Mouse (Mus musculus) left cerebral cortex, postnatal 14 days (tissue): ENCODE measurements around the gene Cdkn2aipnl. TPM values are rescaled to one million over a fixed set of nuclear protein-coding genes. Genes with fewer than 3 reads are reported as not detected.
A peak's percentile ranks its signal among the peaks of the same experiment; 100 is the strongest.

Source experiments
- DNase-seq, 2 experiments: peaks; one replicate each; pipeline ENCODE4 v3.0.0; 2021 to 2022; ENCODE audit warnings: low spot score in 2 of 2, mixed read lengths in 1 of 2
- intact Hi-C: fragments of 180-260 bp; cut with DNase I; formaldehyde crosslinking; loops from one replicate; pipeline ENCODE4 v1.15.1; 2025
- total RNA-seq, 2 experiments: library from RNA; stranded (reverse); gene quantifications; 2 replicates each; pipeline ENCODE4 v1.2.3; 2021

The Cdkn2aipnl gene
- total RNA-seq, 2 experiments from 2014 or later, result 32.8 to 32.9 TPM

GRCm38 (mm10) chr11:52000290-52000962 is 33.0 kb downstream of the Cdkn2aipnl start, which contains the start of gene Ube2b:
Ube2b (minus strand) TSS chr11:52000762.
- intact Hi-C loops, result loop anchor here (5.0 kb wide), 1 partner anchor 97 kb away; the partner anchor contains the start of gene Ppp2ca
- peak; percentile 97 to 99 for DNase-seq

- peak in 1 of 2 experiments; percentile 37 for DNase-seq
- intact Hi-C loops, result loop anchor here (5.0 kb wide), 1 partner anchor 96 kb away; the partner anchor contains the start of gene Ppp2ca
Measured at GRCm38 (mm10) chr11:52001341-52001740, 33.9 kb downstream of the Cdkn2aipnl start.

- intact Hi-C loops, result loop anchor here (5.0 kb wide), 1 partner anchor 95 kb away; the partner anchor contains the start of gene Ppp2ca
- no peak for DNase-seq
Measured at GRCm38 (mm10) chr11:52001861-52002260, 34.4 kb downstream of the Cdkn2aipnl start.

GRCm38 (mm10) chr11:52002842-52003504 is 35.5 kb downstream of the Cdkn2aipnl start:
- intact Hi-C loops, result loop anchor here (5.0 kb wide), 1 partner anchor 94 kb away; the partner anchor contains the start of gene Ppp2ca
- no peak for DNase-seq

- DNase-seq, result no peak
- intact Hi-C loops, result loop anchor here (5.0 kb wide), 1 partner anchor 94 kb away; the partner anchor contains the start of gene Ppp2ca
Measured at GRCm38 (mm10) chr11:52003505-52003771, 36.0 kb downstream of the Cdkn2aipnl start.

DNA sequence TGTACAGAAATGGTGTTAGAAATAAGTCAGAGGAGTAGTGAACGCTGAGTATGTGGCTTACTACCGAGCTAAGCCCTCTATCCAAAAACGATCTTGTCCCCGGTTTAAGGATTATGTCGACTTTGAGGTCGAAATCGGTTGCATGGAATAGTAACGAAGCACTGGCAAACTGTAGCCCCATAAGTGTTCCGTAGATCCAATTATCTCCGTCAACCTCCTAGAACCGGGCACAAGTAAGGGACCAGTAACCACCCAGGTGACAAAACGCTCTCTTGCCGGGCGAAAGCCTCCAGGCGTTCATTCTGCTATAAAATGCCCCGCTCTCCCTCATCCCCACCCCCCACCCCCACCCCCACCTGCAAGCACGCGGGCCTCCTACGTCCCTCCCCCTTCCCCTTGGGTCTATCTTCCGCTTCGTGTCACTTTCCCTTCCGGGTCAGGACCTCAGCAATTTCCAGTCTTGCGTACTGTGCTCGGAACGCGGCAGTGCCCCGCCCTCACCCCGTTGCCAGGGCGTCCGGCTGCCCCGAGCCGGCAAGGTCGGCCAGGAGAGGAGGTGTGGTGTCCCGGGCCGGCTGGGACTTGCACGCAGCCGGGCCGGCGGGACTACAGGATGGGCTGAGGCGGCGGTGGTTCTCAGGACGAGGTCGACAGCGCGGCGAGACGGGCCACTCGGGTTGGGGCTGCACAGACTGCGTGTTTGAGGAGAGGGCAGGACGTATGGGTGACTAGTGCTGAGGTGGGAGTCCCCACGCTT is 36.5 kb downstream of the Cdkn2aipnl start, which contains the start of gene Cdkl3:
Gene Cdkl3, plus strand, starts transcription at position 450 of the 757 bp plus-strand sequence.
- intact Hi-C loops, result loop anchor here (5.0 kb wide), 1 partner anchor 93 kb away; the partner anchor contains the start of gene Ppp2ca
- DNase-seq, result peak; percentile 88

GRCm38 (mm10) chr11:52005586-52005985 is 38.1 kb downstream of the Cdkn2aipnl start:
- no peak for DNase-seq
- intact Hi-C loops, result no loop called here

DNA sequence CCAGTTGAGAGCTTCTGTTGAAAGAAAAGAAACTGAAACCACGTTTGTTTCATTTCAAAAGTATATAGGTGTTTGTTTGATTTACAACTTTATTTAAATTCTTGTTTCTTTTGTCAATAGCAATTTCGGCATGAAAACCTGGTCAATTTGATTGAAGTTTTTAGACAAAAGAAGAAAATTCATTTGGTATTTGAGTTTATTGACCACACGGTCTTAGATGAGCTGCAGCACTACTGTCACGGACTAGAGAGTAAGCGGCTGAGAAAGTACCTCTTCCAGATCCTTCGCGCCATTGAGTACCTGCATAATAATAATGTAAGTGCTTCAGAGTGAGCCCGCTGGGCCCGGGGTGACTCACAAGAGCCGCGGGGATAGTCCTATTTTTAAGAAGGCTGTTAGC is 43.5 kb downstream of the Cdkn2aipnl start:
- no peak for DNase-seq
- intact Hi-C loops, result no loop called here

- no peak for DNase-seq
- intact Hi-C loops, result no loop called here
Measured at GRCm38 (mm10) chr11:52011541-52011940, 44.1 kb downstream of the Cdkn2aipnl start.

- intact Hi-C loops, result no loop called here
Measured at GRCm38 (mm10) chr11:52018217-52018616, 50.8 kb downstream of the Cdkn2aipnl start.

More at GRCm38 (mm10) chr11:52018217-52018616, 50.8 kb downstream of the Cdkn2aipnl start:
- DNase-seq, result peak in 1 of 2 experiments; percentile 45

Other genes with a start within 250 kb of the Cdkn2aipnl start
- gene Sec24a, start 204.0 kb upstream of the Cdkn2aipnl start, total RNA-seq, result 10 to 100 TPM; 20.9 to 24.4 TPM
- 10 to 100 TPM; 73.8 to 74.4 TPM for gene Sar1b, start 204.0 kb upstream of the Cdkn2aipnl start, total RNA-seq
- 10 to 100 TPM; 12.3 to 13.4 TPM for gene Jade2, start 110.0 kb upstream of the Cdkn2aipnl start, total RNA-seq
- gene Ube2b, start 33.1 kb downstream of the Cdkn2aipnl start, total RNA-seq, result 100 to 1,000 TPM; 167 to 182 TPM
- gene Cdkl3, start 36.6 kb downstream of the Cdkn2aipnl start, total RNA-seq, result 10 to 100 TPM; 11.9 to 17.0 TPM
- 100 to 1,000 TPM; 129 to 131 TPM for gene Ppp2ca, start 131.0 kb downstream of the Cdkn2aipnl start, total RNA-seq
- gene Olfr1373, start 177.9 kb downstream of the Cdkn2aipnl start, total RNA-seq, result not detected
- gene Olfr1371, start 246.3 kb downstream of the Cdkn2aipnl start, total RNA-seq, result not detected